Mouse (Mus musculus) myocyte (in vitro differentiated cells): Measurements from ENCODE around the gene Selenbp1. TPM values are rescaled to one million over a fixed set of nuclear protein-coding genes. Genes with fewer than 3 reads are reported as not detected.
"Not testable (repeated sequence)": the region's sequence is repeated elsewhere in the genome, so short reads cannot be mapped to it uniquely, and the experiment has no call there.

Experiments used
- H3K27me3 ChIP-seq: one replicate; pipeline ENCODE4 v1.6.1; 2011; ENCODE audit not compliant: control insufficient read depth, insufficient read depth, insufficient read length
- H3K36me3 ChIP-seq: one replicate; pipeline ENCODE4 v1.6.1; 2011; ENCODE audit not compliant: control insufficient read depth, insufficient read depth
- H3K4me2 ChIP-seq: one replicate; pipeline ENCODE4 v1.6.1; 2011; ENCODE audit warnings: low read depth, control low read depth
- H3K4me3 ChIP-seq: one replicate; pipeline ENCODE4 v1.5.1; 2011; ENCODE audit warnings: mild to moderate bottlenecking, control low read depth, moderate library complexity
- H3K79me2 ChIP-seq: one replicate; pipeline ENCODE4 v1.6.1; 2011; ENCODE audit not compliant: control insufficient read depth, insufficient read depth
- H3ac ChIP-seq: one replicate; pipeline ENCODE4 v1.6.1; 2011; ENCODE audit not compliant: control insufficient read depth, insufficient read length
- CEBPB ChIP-seq: IDR thresholded peaks from 2 replicates; pipeline ENCODE4 v1.6.1; 2011; ENCODE audit warnings: mild to moderate bottlenecking, moderate library complexity; ENCODE audit not compliant: poor library complexity, insufficient read depth, severe bottlenecking
- E2F4 ChIP-seq: IDR thresholded peaks from one replicate; pipeline ENCODE4 v1.6.1; 2011; ENCODE audit warnings: mild to moderate bottlenecking, control low read depth, moderate library complexity; ENCODE audit not compliant: insufficient read depth
- MAX ChIP-seq: IDR thresholded peaks from one replicate; pipeline ENCODE4 v1.6.1; 2011; ENCODE audit warnings: low read depth, mild to moderate bottlenecking, control low read depth
- MYOD1 ChIP-seq, 3 experiments: IDR thresholded peaks; one replicate each; pipeline ENCODE4 v1.6.1; 2011; ENCODE audit warnings: control low read depth in 2 of 3, low read depth in 2 of 3, mild to moderate bottlenecking in 2 of 3, moderate library complexity in 1 of 3; ENCODE audit not compliant: insufficient read length in 2 of 3, control insufficient read depth in 1 of 3
- MYOG ChIP-seq, 3 experiments: IDR thresholded peaks; one replicate each; pipeline ENCODE4 v1.6.1; 2011; ENCODE audit warnings: control low read depth in 2 of 3, low read depth in 2 of 3, mild to moderate bottlenecking in 2 of 3; ENCODE audit not compliant: insufficient read length in 2 of 3, control insufficient read depth in 1 of 3, insufficient read depth in 1 of 3
- POLR2A ChIP-seq: IDR thresholded peaks from one replicate; pipeline ENCODE4 v1.6.1; 2011; ENCODE audit warnings: low read depth, mild to moderate bottlenecking, control low read depth, moderate library complexity; ENCODE audit not compliant: insufficient read length
- POLR2AphosphoS2 ChIP-seq: IDR thresholded peaks from one replicate; pipeline ENCODE4 v1.6.1; 2011; ENCODE audit warnings: low read depth, control low read depth; ENCODE audit not compliant: insufficient read length
- REST ChIP-seq: IDR thresholded peaks from one replicate; pipeline ENCODE4 v1.6.1; 2011; ENCODE audit warnings: mild to moderate bottlenecking, control low read depth, moderate library complexity; ENCODE audit not compliant: insufficient read depth, insufficient read length
- SRF ChIP-seq: IDR thresholded peaks from one replicate; pipeline ENCODE4 v1.6.1; 2011; ENCODE audit warnings: low read depth; ENCODE audit not compliant: control insufficient read depth, insufficient read length
- TCF12 ChIP-seq: IDR thresholded peaks from one replicate; pipeline ENCODE4 v1.6.1; 2011; ENCODE audit warnings: mild to moderate bottlenecking, control low read depth; ENCODE audit not compliant: poor library complexity, insufficient read depth, severe bottlenecking
- TCF3 ChIP-seq: IDR thresholded peaks from one replicate; pipeline ENCODE4 v1.6.1; 2011; ENCODE audit warnings: low read depth, control low read depth; ENCODE audit not compliant: insufficient read length
- USF1 ChIP-seq: IDR thresholded peaks from one replicate; pipeline ENCODE4 v1.6.1; 2011; ENCODE audit warnings: low read depth, mild to moderate bottlenecking, control low read depth, moderate library complexity
- polyA plus RNA-seq: library from polyadenylated mRNA; unstranded; fragments of >200 nt; fragmentation: generic; extraction: Trizol; gene quantifications from one replicate; pipeline ENCODE4 v1.2.1, GENCODE M21; 2012; ENCODE audit warnings: missing spikeins

The Selenbp1 gene
- polyA plus RNA-seq, 1 experiment: 0.44 TPM

GRCm38 (mm10) chr3:94918845-94919244 is 14.0 kb upstream of the Selenbp1 start:
- TF ChIP-seq MYOG (IDR thresholded peaks at IDR 0.05; ENCODE audit: control insufficient read depth in 1 of 3, insufficient read depth in 1 of 3, insufficient read length in 2 of 3, low read depth in 2 of 3) (no peak), MYOD1 (IDR thresholded peaks at IDR 0.05; ENCODE audit: control insufficient read depth in 1 of 3, insufficient read length in 2 of 3, low read depth in 2 of 3) (no peak), REST (no peak), USF1 (no peak), TCF12 (no peak), TCF3 (no peak), POLR2A (no peak), POLR2AphosphoS2 (no peak), E2F4 (no peak), SRF (no peak), CEBPB (no peak), MAX (no peak)
- H3K79me2 ChIP-seq: no peaks in the 10 kb centered on the region
- H3K4me3 ChIP-seq: no peak overlapping the region
- peaks cover 37% of the 10 kb centered on the region for H3K27me3 ChIP-seq
- H3K4me2 ChIP-seq: no peak overlapping the region
- no peaks in the 10 kb centered on the region for H3K36me3 ChIP-seq
- no peak overlapping the region for H3ac ChIP-seq

- H3K4me3 ChIP-seq: no peak overlapping the region
- H3K36me3 ChIP-seq: no peaks in the 10 kb centered on the region
- no peak overlapping the region for H3K4me2 ChIP-seq
- TF ChIP-seq REST: no peak
- no peak for TF ChIP-seq MYOD1 (IDR thresholded peaks at IDR 0.05; ENCODE audit: control insufficient read depth in 1 of 3, insufficient read length in 2 of 3, low read depth in 2 of 3)
- TF ChIP-seq SRF: no peak
- TF ChIP-seq CEBPB: no peak
- TF ChIP-seq TCF3: no peak
- TF ChIP-seq POLR2A: no peak
- no peak for TF ChIP-seq MAX
- no peaks in the 10 kb centered on the region for H3K79me2 ChIP-seq
- H3K27me3 ChIP-seq: peaks cover 28% of the 10 kb centered on the region
- no peak overlapping the region for H3ac ChIP-seq
Measured at GRCm38 (mm10) chr3:94921104-94921503, 11.8 kb upstream of the Selenbp1 start.

- Histone ChIP-seq H3ac (no peak overlapping the region), H3K79me2 (no peaks in the 10 kb centered on the region), H3K36me3 (no peaks in the 10 kb centered on the region), H3K27me3 (peaks cover 28% of the 10 kb centered on the region), H3K4me3 (no peak overlapping the region), H3K4me2 (no peak overlapping the region)
- TF ChIP-seq USF1: no peak
Measured at GRCm38 (mm10) chr3:94922333-94922732, 10.5 kb upstream of the Selenbp1 start.

GRCm38 (mm10) chr3:94924688-94925087 is 8.2 kb upstream of the Selenbp1 start:
- H3ac ChIP-seq: no peak overlapping the region
- H3K36me3 ChIP-seq: no peaks in the 10 kb centered on the region
- peaks cover 26% of the 10 kb centered on the region for H3K27me3 ChIP-seq
- no peak overlapping the region for H3K4me3 ChIP-seq
- TF ChIP-seq CEBPB (no peak), E2F4 (no peak), MAX (no peak), USF1 (no peak), REST (no peak), POLR2AphosphoS2 (no peak), TCF12 (no peak), MYOG (IDR thresholded peaks at IDR 0.05; ENCODE audit: control insufficient read depth in 1 of 3, insufficient read depth in 1 of 3, insufficient read length in 2 of 3, low read depth in 2 of 3) (no peak), SRF (no peak), MYOD1 (IDR thresholded peaks at IDR 0.05; ENCODE audit: control insufficient read depth in 1 of 3, insufficient read length in 2 of 3, low read depth in 2 of 3) (no peak), POLR2A (no peak), TCF3 (no peak)
- H3K4me2 ChIP-seq: no peak overlapping the region
- H3K79me2 ChIP-seq: no peaks in the 10 kb centered on the region

- not testable (repeated sequence) for H3K4me3 ChIP-seq, H3K4me2 ChIP-seq, H3ac ChIP-seq, H3K79me2 ChIP-seq, H3K36me3 ChIP-seq
- H3K27me3 ChIP-seq: peaks cover 16% of the 10 kb centered on the region
Measured at GRCm38 (mm10) chr3:94926301-94926736, 6.5 kb upstream of the Selenbp1 start.

- H3K79me2 ChIP-seq, H3K27me3 ChIP-seq, H3K4me3 ChIP-seq, H3ac ChIP-seq, H3K4me2 ChIP-seq, H3K36me3 ChIP-seq: not testable (repeated sequence)
Measured at GRCm38 (mm10) chr3:94928979-94929378, 3.9 kb upstream of the Selenbp1 start.

- not testable (repeated sequence) for H3K27me3 ChIP-seq, H3K4me2 ChIP-seq, H3K36me3 ChIP-seq, H3ac ChIP-seq, H3K79me2 ChIP-seq, H3K4me3 ChIP-seq
Measured at GRCm38 (mm10) chr3:94930386-94931266, 2.2 kb upstream of the Selenbp1 start.

GRCm38 (mm10) chr3:94931427-94932082 is 1.3 kb upstream of the Selenbp1 start:
- not testable (repeated sequence) for H3K4me2 ChIP-seq, H3ac ChIP-seq, H3K27me3 ChIP-seq, H3K4me3 ChIP-seq, H3K79me2 ChIP-seq, H3K36me3 ChIP-seq
